Mouse (Mus musculus): Measurements from ENCODE around the gene Trpc2. TPM values are rescaled to one million over a fixed set of nuclear protein-coding genes. Genes with fewer than 3 reads are reported as not detected.

Gene Trpc2
- polyA plus RNA-seq, 1 experiment from 2014 or later, result not detected

DNA sequence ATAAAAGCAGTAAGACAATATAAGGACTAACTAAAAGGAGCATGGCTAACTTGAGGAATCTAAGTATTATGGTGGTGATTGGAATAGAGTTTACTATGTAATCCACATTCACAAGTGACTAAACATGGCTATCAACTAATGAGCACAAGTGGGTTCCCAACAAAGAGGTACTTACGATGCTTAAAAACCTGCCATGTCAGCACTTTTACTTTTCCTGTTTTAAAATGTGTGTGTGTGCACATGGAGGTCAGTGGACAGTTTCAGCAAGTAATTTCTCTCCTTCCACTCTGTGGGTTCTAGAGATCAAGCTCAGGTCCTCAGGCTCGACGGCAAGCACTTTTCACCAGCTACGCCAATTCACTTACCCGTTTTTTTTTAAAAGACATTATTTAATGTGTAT lies 55.0 kb downstream of the Trpc2 start:
- 96% methylated on average over 5 of the region's 5 CpGs for WGBS
- Histone ChIP-seq H3K4me2 (ENCODE audit: low read length) (no peak overlapping the region), H3K4me1 (ENCODE audit: control insufficient read depth, insufficient read depth, low read length) (no peaks in the 10 kb centered on the region), H3K27me3 (replicated peaks; ENCODE audit: control insufficient read depth, insufficient read depth, low read length) (no peaks in the 10 kb centered on the region), H3K9me3 (replicated peaks; ENCODE audit: control insufficient read depth, low read length) (no peaks in the 10 kb centered on the region), H3K9ac (ENCODE audit: low read length) (no peak overlapping the region), H3K36me3 (ENCODE audit: control insufficient read depth, insufficient read depth, low read length) (peaks cover 74% of the 10 kb centered on the region), H3K4me3 (ENCODE audit: low read depth, low read length) (no peak overlapping the region), H3K27ac (ENCODE audit: low read depth, low read length) (no peak overlapping the region)
- no peak for ATAC-seq
- DNase-seq (ENCODE audit: low spot score), result no peak

Other genes starting within 250 kb of the Trpc2 start
- 8.2 and 15.3 TPM in 2 replicates for gene Inppl1, start 244.9 kb upstream of the Trpc2 start, polyA plus RNA-seq (2014; fragmentation: Nextera tagmentation; extraction: Ambion mirVana)
- 1.1 and 1.8 TPM in 2 replicates for gene Folr2, start 225.9 kb upstream of the Trpc2 start, polyA plus RNA-seq (2014; fragmentation: Nextera tagmentation; extraction: Ambion mirVana)
- gene Anapc15, start 219.4 kb upstream of the Trpc2 start, polyA plus RNA-seq (2014; fragmentation: Nextera tagmentation; extraction: Ambion mirVana), result 75.0 and 87.6 TPM in 2 replicates
- gene Folr1, start 212.3 kb upstream of the Trpc2 start, polyA plus RNA-seq (2014; fragmentation: Nextera tagmentation; extraction: Ambion mirVana), result 26.1 and 30.6 TPM in 2 replicates
- 181 and 201 TPM in 2 replicates for gene Lamtor1, start 177.2 kb upstream of the Trpc2 start, polyA plus RNA-seq (2014; fragmentation: Nextera tagmentation; extraction: Ambion mirVana)
- gene Tomt, start 176.8 kb upstream of the Trpc2 start, polyA plus RNA-seq (2014; fragmentation: Nextera tagmentation; extraction: Ambion mirVana), result 0.18 and 0.36 TPM in 2 replicates
- gene Lrrc51, start 149.2 kb upstream of the Trpc2 start, polyA plus RNA-seq (2014; fragmentation: Nextera tagmentation; extraction: Ambion mirVana), result 9.6 and 12.9 TPM in 2 replicates
- gene Numa1, start 149.0 kb upstream of the Trpc2 start, polyA plus RNA-seq (2014; fragmentation: Nextera tagmentation; extraction: Ambion mirVana), result 72.4 and 74.4 TPM in 2 replicates
- 2.0 and 2.9 TPM in 2 replicates for gene Il18bp, start 64.4 kb upstream of the Trpc2 start, polyA plus RNA-seq (2014; fragmentation: Nextera tagmentation; extraction: Ambion mirVana)
- gene Rnf121, start 17.6 kb upstream of the Trpc2 start, polyA plus RNA-seq (2014; fragmentation: Nextera tagmentation; extraction: Ambion mirVana), result 33.9 and 35.2 TPM in 2 replicates
- 19.0 and 23.5 TPM in 2 replicates for gene Xndc1, start 17.6 kb upstream of the Trpc2 start, polyA plus RNA-seq (2014; fragmentation: Nextera tagmentation; extraction: Ambion mirVana)
- 0.99 and 1.3 TPM in 2 replicates for gene Xntrpc, start 17.4 kb upstream of the Trpc2 start, polyA plus RNA-seq (2014; fragmentation: Nextera tagmentation; extraction: Ambion mirVana)
- 0.30 and 0.56 TPM in 2 replicates for gene Art1, start 18.6 kb downstream of the Trpc2 start, polyA plus RNA-seq (2014; fragmentation: Nextera tagmentation; extraction: Ambion mirVana)
- 0.98 and 1.0 TPM in 2 replicates for gene Art5, start 26.4 kb downstream of the Trpc2 start, polyA plus RNA-seq (2014; fragmentation: Nextera tagmentation; extraction: Ambion mirVana)
- gene Chrna10, start 33.7 kb downstream of the Trpc2 start, polyA plus RNA-seq (2014; fragmentation: Nextera tagmentation; extraction: Ambion mirVana), result not detected in 2 replicates
- gene Nup98, start 127.1 kb downstream of the Trpc2 start, polyA plus RNA-seq (2014; fragmentation: Nextera tagmentation; extraction: Ambion mirVana), result 21.6 and 26.2 TPM in 2 replicates
- 53.3 and 54.1 TPM in 2 replicates for gene Pgap2, start 127.1 kb downstream of the Trpc2 start, polyA plus RNA-seq (2014; fragmentation: Nextera tagmentation; extraction: Ambion mirVana)
- 22.0 and 24.8 TPM in 2 replicates for gene Rhog, start 172.9 kb downstream of the Trpc2 start, polyA plus RNA-seq (2014; fragmentation: Nextera tagmentation; extraction: Ambion mirVana)
- gene Stim1, start 184.7 kb downstream of the Trpc2 start, polyA plus RNA-seq (2014; fragmentation: Nextera tagmentation; extraction: Ambion mirVana), result 6.5 and 8.8 TPM in 2 replicates

Measured in forebrain, embryonic 14.5 days (tissue).